Mouse (Mus musculus) erythroblast, embryonic 14.5 days (primary cell): ENCODE data around the gene Eya2.

Experiments used
- GATA1 ChIP-seq: IDR thresholded peaks from 2 replicates; pipeline ENCODE4 v1.6.1; 2012; ENCODE audit warnings: low read length, inconsistent platforms, mixed read lengths
- TAL1 ChIP-seq: IDR thresholded peaks from 3 replicates; pipeline ENCODE4 v1.6.1; 2012; ENCODE audit warnings: low read length, inconsistent platforms, mixed read lengths

GRCm38 (mm10) chr2:165629900-165630299 lies 35.1 kb downstream of the Eya2 start:
- no peak for TF ChIP-seq GATA1
- TF ChIP-seq TAL1: no peak
